Mouse (Mus musculus) embryonic facial prominence, embryonic 12.5 days (tissue): Measurements from ENCODE around the gene Mylk4. TPM values are rescaled to one million over a fixed set of nuclear protein-coding genes. Genes with fewer than 3 reads are reported as not detected.
A peak's percentile ranks its signal among the peaks of the same experiment; 100 is the strongest.

Source experiments
- ATAC-seq: fragments of 200-750 bp; cut with Nextera tagmentation; 2 replicates; pipeline ENCODE4 v1.8.0; 2017; ENCODE audit not compliant: insufficient number of reproducible peaks, insufficient read depth, low FRiP score, low TSS enrichment
- H3K27ac ChIP-seq: fragments of 300-500 bp; sonication (generic); 2 replicates; pipeline ENCODE4 v1.5.1; 2016; ENCODE audit warnings: mild to moderate bottlenecking
- H3K27me3 ChIP-seq: fragments of 300-500 bp; sonication (generic); 2 replicates; pipeline ENCODE4 v1.6.1; 2016; ENCODE audit warnings: mild to moderate bottlenecking, moderate library complexity
- H3K36me3 ChIP-seq: fragments of 300-500 bp; sonication (generic); 2 replicates; pipeline ENCODE4 v1.6.1; 2016; ENCODE audit warnings: mild to moderate bottlenecking
- H3K4me1 ChIP-seq: fragments of 300-500 bp; sonication (generic); 2 replicates; pipeline ENCODE4 v1.6.1; 2016
- H3K4me2 ChIP-seq: fragments of 300-500 bp; sonication (generic); replicated peaks from 2 replicates; pipeline ENCODE4 v1.6.1; 2016; ENCODE audit warnings: mild to moderate bottlenecking, moderate library complexity
- H3K4me3 ChIP-seq: fragments of 300-500 bp; sonication (generic); 2 replicates; pipeline ENCODE4 v1.5.1; 2016; ENCODE audit warnings: mild to moderate bottlenecking
- H3K9ac ChIP-seq: fragments of 300-500 bp; sonication (generic); 2 replicates; pipeline ENCODE4 v1.6.1; 2016; ENCODE audit warnings: mild to moderate bottlenecking, moderate library complexity
- H3K9me3 ChIP-seq: fragments of 300-500 bp; sonication (generic); 2 replicates; pipeline ENCODE4 v1.6.1; 2016; ENCODE audit warnings: mild to moderate bottlenecking, moderate library complexity
- WGBS: fragments of 180-500 bp; shearing (Covaris S2); methylation state at CpG from one replicate; pipeline ENCODE4 v1.1.7; 2016; 5-methylcytosine and 5-hydroxymethylcytosine counted together
- polyA plus RNA-seq: library from polyadenylated mRNA; unstranded; fragments of >200 nt; fragmentation: Nextera tagmentation; extraction: Ambion mirVana; gene quantifications from 2 replicates; pipeline ENCODE4 v1.2.1, GENCODE M21; 2016

Mylk4 gene
- polyA plus RNA-seq, 1 experiment from 2014 or later, result 2.3 TPM

- no peak overlapping the region for H3K4me2 ChIP-seq
- WGBS, result 83% methylated on average over 4 of the region's 4 CpGs
- H3K4me1 ChIP-seq, result peaks cover 7% of the 10 kb centered on the region; the same call in 1 of the 2 replicates
- no peaks in the 10 kb centered on the region for H3K9me3 ChIP-seq
- H3K27me3 ChIP-seq, result no peaks in the 10 kb centered on the region
- H3K27ac ChIP-seq, result no peak overlapping the region
- no peak for ATAC-seq
- no peaks in the 10 kb centered on the region for H3K36me3 ChIP-seq
- no peak overlapping the region for H3K4me3 ChIP-seq
- no peak overlapping the region for H3K9ac ChIP-seq
Observed at GRCm38 (mm10) chr13:32667386-32667785, 116.4 kb downstream of the Mylk4 start.

- Histone ChIP-seq H3K9me3 (no peaks in the 10 kb centered on the region), H3K36me3 (no peaks in the 10 kb centered on the region), H3K27ac (no peak overlapping the region), H3K27me3 (no peaks in the 10 kb centered on the region), H3K4me3 (no peak overlapping the region), H3K4me2 (no peak overlapping the region), H3K4me1 (peaks cover 7% of the 10 kb centered on the region; the same call in 1 of the 2 replicates), H3K9ac (no peak overlapping the region)
- no peak for ATAC-seq
- 71% methylated on average over 3 of the region's 3 CpGs for WGBS
Observed at GRCm38 (mm10) chr13:32662041-32662440, 121.7 kb downstream of the Mylk4 start.

GRCm38 (mm10) chr13:32660294-32660693 is 123.5 kb downstream of the Mylk4 start:
- Histone ChIP-seq H3K27ac (peak overlapping the region; percentile 41; the same call in 1 of the 2 replicates), H3K27me3 (no peaks in the 10 kb centered on the region), H3K4me1 (peaks cover 7% of the 10 kb centered on the region; the same call in 1 of the 2 replicates), H3K4me3 (no peak overlapping the region), H3K4me2 (no peak overlapping the region), H3K9me3 (no peaks in the 10 kb centered on the region), H3K36me3 (no peaks in the 10 kb centered on the region), H3K9ac (no peak overlapping the region)
- no peak for ATAC-seq
- 14% methylated on average over 4 of the region's 4 CpGs for WGBS

GRCm38 (mm10) chr13:32659271-32659670 is 124.5 kb downstream of the Mylk4 start:
- WGBS, result 90% methylated on average over 5 of the region's 5 CpGs
- no peaks in the 10 kb centered on the region for H3K27me3 ChIP-seq
- peak overlapping the region; percentile 41; the same call in 1 of the 2 replicates for H3K27ac ChIP-seq

GRCm38 (mm10) chr13:32657583-32657982 is 126.2 kb downstream of the Mylk4 start:
- no peaks in the 10 kb centered on the region for H3K36me3 ChIP-seq
- H3K4me1 ChIP-seq, result no peaks in the 10 kb centered on the region
- H3K4me3 ChIP-seq, result no peak overlapping the region
- no peaks in the 10 kb centered on the region for H3K9me3 ChIP-seq
- no peak overlapping the region for H3K4me2 ChIP-seq
- no peaks in the 10 kb centered on the region for H3K27me3 ChIP-seq
- no peak overlapping the region for H3K9ac ChIP-seq
- H3K27ac ChIP-seq, result no peak overlapping the region
- WGBS, result 95% methylated on average over 2 of the region's 2 CpGs
- no peak for ATAC-seq

More at GRCm38 (mm10) chr13:32659271-32659670, 124.5 kb downstream of the Mylk4 start:
- H3K36me3 ChIP-seq, result no peaks in the 10 kb centered on the region
- H3K9ac ChIP-seq, result no peak overlapping the region
- no peaks in the 10 kb centered on the region for H3K9me3 ChIP-seq
- no peak for ATAC-seq
- no peaks in the 10 kb centered on the region for H3K4me1 ChIP-seq
- H3K4me3 ChIP-seq, result no peak overlapping the region
- H3K4me2 ChIP-seq, result no peak overlapping the region

Other genes starting within 250 kb of the Mylk4 start
- gene Wrnip1, start 18.1 kb upstream of the Mylk4 start, polyA plus RNA-seq, result 32.9 and 33.7 TPM in 2 replicates
- gene D930007J09Rik, start 18.9 kb upstream of the Mylk4 start, polyA plus RNA-seq, result not detected in 2 replicates
- gene Serpinb1a, start 67.2 kb upstream of the Mylk4 start, polyA plus RNA-seq, result 1.2 and 1.4 TPM in 2 replicates
- not detected in 2 replicates for gene Serpinb1c, start 114.3 kb upstream of the Mylk4 start, polyA plus RNA-seq
- 1.0 and 1.1 TPM in 2 replicates for gene Serpinb6b, start 181.3 kb upstream of the Mylk4 start, polyA plus RNA-seq
- gene Serpinb9, start 219.3 kb upstream of the Mylk4 start, polyA plus RNA-seq, result 2.2 and 2.6 TPM in 2 replicates
- 0.08 TPM in 1 of 2 replicates, not detected in the other for gene Serpinb9b, start 243.5 kb upstream of the Mylk4 start, polyA plus RNA-seq